Mouse (Mus musculus): Measurements from ENCODE around the gene Rbms3.

DNA sequence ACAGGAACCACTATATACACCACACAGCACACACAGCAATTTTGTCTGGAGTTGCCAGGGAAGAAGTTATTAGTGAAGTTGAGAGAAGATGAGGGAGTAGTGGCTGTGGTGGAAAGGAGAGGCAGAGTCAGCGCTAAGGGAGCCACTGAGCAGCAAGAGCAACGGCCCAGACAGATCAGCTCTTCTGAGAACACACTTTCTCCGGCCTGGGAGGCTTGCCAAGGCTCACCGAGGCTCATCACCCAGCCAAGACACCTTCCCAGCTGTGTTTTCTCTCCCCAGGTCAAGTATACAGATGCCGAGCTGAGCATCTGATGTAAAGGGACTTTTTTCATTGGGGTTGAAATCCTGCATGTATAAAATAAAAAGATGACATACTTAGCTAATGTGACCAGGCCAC lies 206.5 kb downstream of the Rbms3 start:
- TF ChIP-seq POLR2A (IDR thresholded peaks at IDR 0.05; ENCODE audit: low read depth, low read length): no peak
- TF ChIP-seq CTCF (conservative IDR thresholded peaks at IDR 0.05 in 1 of 2, IDR thresholded peaks at IDR 0.05 in 1 of 2; ENCODE audit: low read depth in 2 of 2, low read length in 2 of 2): no peak
